Mouse (Mus musculus): ENCODE data around the gene Ankfn1.

DNA sequence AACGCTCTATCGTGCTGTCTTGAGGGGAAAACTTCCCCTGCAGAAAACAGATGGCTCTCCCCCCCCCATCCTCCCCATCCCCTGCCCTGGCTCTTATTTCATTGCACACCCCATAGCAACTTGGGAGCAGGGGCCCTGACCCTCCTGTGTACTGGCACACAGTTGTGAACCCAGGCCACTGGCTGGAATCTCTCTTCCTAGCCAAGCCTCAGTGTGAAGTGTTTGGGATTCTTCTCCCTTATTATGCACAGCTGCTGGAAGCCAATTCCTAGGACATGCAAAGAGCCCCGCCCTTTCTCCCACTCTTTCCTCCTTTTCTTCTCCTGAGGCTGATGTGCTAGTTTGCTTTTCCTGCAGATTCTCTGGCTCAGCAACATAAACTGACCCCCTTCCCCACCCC lies 1.4 kb downstream of the Ankfn1 start:
- TF ChIP-seq CTCF (IDR thresholded peaks at IDR 0.05; ENCODE audit: extremely low read depth, insufficient read depth, low read length) (no peak), POLR2A (IDR thresholded peaks at IDR 0.05; ENCODE audit: extremely low read depth, insufficient read depth, low read length) (no peak)
